Mouse (Mus musculus) kidney, adult 10 weeks (tissue): ENCODE data around the gene Zfp518b. TPM values are rescaled to one million over a fixed set of nuclear protein-coding genes. Genes with fewer than 3 reads are reported as not detected.

Source experiments
- polyA plus RNA-seq: library from polyadenylated mRNA; stranded (reverse); fragments of 350-450 nt; fragmentation: Illumina TruSeq; extraction: RNeasy Lipid Tissue Mini Kit (QIAGEN cat#74804); gene quantifications from one replicate; pipeline ENCODE4 v1.2.3, GENCODE M21; 2014; ENCODE audit warnings: low read depth, low replicate concordance

Gene Zfp518b
- polyA plus RNA-seq = 2.3 TPM

DNA sequence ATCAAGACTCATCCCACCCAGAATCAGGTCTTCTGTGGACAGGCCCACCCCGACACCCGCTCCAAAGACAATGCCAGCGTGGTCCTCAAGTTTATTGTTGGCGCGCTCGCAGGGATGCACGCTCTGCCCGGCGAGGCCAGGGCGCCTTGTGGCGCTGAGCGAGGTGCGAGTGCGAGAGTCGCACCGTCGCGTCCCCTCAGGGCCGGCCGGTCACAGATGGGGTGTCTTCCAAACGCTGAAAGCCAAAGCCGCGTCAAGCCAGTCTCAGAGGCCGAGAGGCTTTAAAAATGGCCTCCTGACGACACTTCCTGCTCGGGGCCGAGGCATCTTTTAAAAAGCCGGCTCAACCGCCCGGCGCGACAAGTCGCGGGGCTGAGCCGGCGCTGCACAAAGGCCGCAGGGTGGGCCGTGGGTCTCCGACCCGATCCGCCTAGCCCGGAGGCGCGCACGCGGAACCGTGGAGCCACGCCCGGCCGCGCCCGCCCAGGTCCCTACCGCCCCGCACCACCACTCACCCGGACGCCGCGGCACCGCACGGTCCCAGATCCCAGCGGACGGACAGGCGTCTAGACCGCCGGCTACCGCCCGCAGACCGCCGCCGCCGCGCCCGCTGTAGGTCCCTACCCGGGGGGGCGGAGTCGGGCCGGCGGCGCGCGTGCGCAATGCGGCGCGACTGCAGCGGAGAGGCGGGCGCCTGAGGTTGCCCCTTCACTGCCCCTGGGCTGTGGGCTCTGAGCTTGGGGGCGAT lies at the start of gene Zfp518b:
Gene Zfp518b, minus strand, starts transcription at position 663 of the 748 bp plus-strand sequence.

Other genes with a start within 250 kb of the Zfp518b start
- 15.4 TPM for gene Slc2a9, start 181.7 kb downstream of the Zfp518b start, polyA plus RNA-seq
- gene Wdr1, start 121.6 kb downstream of the Zfp518b start, polyA plus RNA-seq = 49.2 TPM
- 0.36 TPM for gene Clnk, start 192.0 kb upstream of the Zfp518b start, polyA plus RNA-seq